In genomic region chr5:28093874-28094273, GRCm38 (mm10) we compare ENCODE assay signal across 8 mouse cellular contexts. TPM values are rescaled to one million over a fixed set of nuclear protein-coding genes. Genes with fewer than 3 reads are reported as not detected.
DNase-seq lines count a peak whose midpoint lies in the region; ATAC-seq and TF ChIP-seq lines count a peak whose summit lies in the region.

No protein-coding gene starts in this region.

- no peaks in the 10 kb centered on the region for H3K36me3 ChIP-seq in embryonic facial prominence, embryonic 12.5 days
- H3K36me3 ChIP-seq in heart, postnatal 0 days (replicated peaks; ENCODE audit: control insufficient read depth, insufficient read depth, low read length): no peaks in the 10 kb centered on the region
- no peaks in the 10 kb centered on the region for H3K36me3 ChIP-seq in liver, postnatal 0 days (replicated peaks; ENCODE audit: insufficient read depth, low read length)
- no peaks in the 10 kb centered on the region for H3K36me3 ChIP-seq in neural tube, embryonic 15.5 days

- TF ChIP-seq CTCF in heart, postnatal 0 days (IDR thresholded peaks at IDR 0.05; ENCODE audit: low read depth): peak; percentile 88
- TF ChIP-seq CTCF in liver, postnatal 0 days (IDR thresholded peaks at IDR 0.05; ENCODE audit: low read depth): peak; percentile 93

- no peaks in the 10 kb centered on the region for H3K27me3 ChIP-seq in embryonic facial prominence, embryonic 12.5 days
- no peaks in the 10 kb centered on the region for H3K27me3 ChIP-seq in heart, postnatal 0 days (ENCODE audit: control insufficient read depth, insufficient read depth, low read length)
- no peaks in the 10 kb centered on the region for H3K27me3 ChIP-seq in liver, postnatal 0 days (ENCODE audit: insufficient read depth, low read length)
- no peaks in the 10 kb centered on the region for H3K27me3 ChIP-seq in neural tube, embryonic 15.5 days (replicated peaks)

- H3K27ac ChIP-seq in embryonic facial prominence, embryonic 12.5 days: no peak overlapping the region
- no peak overlapping the region for H3K27ac ChIP-seq in heart, postnatal 0 days (ENCODE audit: low read depth)
- H3K27ac ChIP-seq in liver, postnatal 0 days (ENCODE audit: low read depth): no peak overlapping the region
- no peak overlapping the region for H3K27ac ChIP-seq in neural tube, embryonic 15.5 days (replicated peaks)

- H3K9ac ChIP-seq in embryonic facial prominence, embryonic 12.5 days: no peak overlapping the region
- no peak overlapping the region for H3K9ac ChIP-seq in heart, postnatal 0 days (replicated peaks; ENCODE audit: low read depth, low read length)
- H3K9ac ChIP-seq in liver, postnatal 0 days (replicated peaks): no peak overlapping the region
- H3K9ac ChIP-seq in neural tube, embryonic 15.5 days (replicated peaks): no peak overlapping the region

- ATAC-seq in embryonic facial prominence, embryonic 12.5 days (ENCODE audit: insufficient number of reproducible peaks, insufficient read depth, low FRiP score, low TSS enrichment): peak; percentile 30; the same call in 1 of the 2 replicates
- peak; percentile 33; the same call in 1 of the 2 replicates for ATAC-seq in heart, postnatal 0 days (ENCODE audit: insufficient read depth, low read depth)
- ATAC-seq in liver, postnatal 0 days: peak; percentile 35; the same call in 1 of the 2 replicates
- peak; percentile 35; the same call in 1 of the 2 replicates for ATAC-seq in neural tube, embryonic 15.5 days (ENCODE audit: low FRiP score)

- H3K4me1 ChIP-seq in embryonic facial prominence, embryonic 12.5 days: no peaks in the 10 kb centered on the region
- no peaks in the 10 kb centered on the region for H3K4me1 ChIP-seq in heart, postnatal 0 days (ENCODE audit: control insufficient read depth, insufficient read depth)
- H3K4me1 ChIP-seq in liver, postnatal 0 days (ENCODE audit: insufficient read depth): no peaks in the 10 kb centered on the region
- no peaks in the 10 kb centered on the region for H3K4me1 ChIP-seq in neural tube, embryonic 15.5 days

- peak; percentile 68 for DNase-seq in A20 (ENCODE audit: low read depth, low spot score)
- DNase-seq in adrenal gland, postnatal 14 days: peak; percentile 91
- peak; percentile 29 for DNase-seq in heart, postnatal 0 days (ENCODE audit: low spot score)
- peak; percentile 73 for DNase-seq in kidney, postnatal 14 days
- DNase-seq in liver, postnatal 0 days: peak; percentile 86
- peak; percentile 9 for DNase-seq in telencephalon, adult 2 months (ENCODE audit: low read depth, low spot score)

- no peaks in the 10 kb centered on the region for H3K9me3 ChIP-seq in embryonic facial prominence, embryonic 12.5 days
- H3K9me3 ChIP-seq in heart, postnatal 0 days (replicated peaks; ENCODE audit: control insufficient read depth, low read length): no peaks in the 10 kb centered on the region
- no peaks in the 10 kb centered on the region for H3K9me3 ChIP-seq in liver, postnatal 0 days (ENCODE audit: low read length)
- no peaks in the 10 kb centered on the region for H3K9me3 ChIP-seq in neural tube, embryonic 15.5 days (replicated peaks)

- TF ChIP-seq EP300 in heart, postnatal 0 days (IDR thresholded peaks at IDR 0.05; ENCODE audit: low read depth): no peak
- no peak for TF ChIP-seq EP300 in liver, postnatal 0 days (IDR thresholded peaks at IDR 0.05; ENCODE audit: low read depth)

- no peak overlapping the region for H3K4me3 ChIP-seq in embryonic facial prominence, embryonic 12.5 days
- no peak overlapping the region for H3K4me3 ChIP-seq in heart, postnatal 0 days (ENCODE audit: low read depth, low read length)
- H3K4me3 ChIP-seq in liver, postnatal 0 days (ENCODE audit: low read depth, low read length): no peak overlapping the region
- H3K4me3 ChIP-seq in neural tube, embryonic 15.5 days (replicated peaks): no peak overlapping the region

- 20% methylated on average over 4 of the region's 4 CpGs for WGBS in embryonic facial prominence, embryonic 12.5 days
- 28% methylated on average over 4 of the region's 4 CpGs for WGBS in heart, postnatal 0 days
- 0% methylated on average over 3 of the region's 4 CpGs for WGBS in liver, postnatal 0 days (ENCODE audit: insufficient replicate concordance)
- WGBS in neural tube, embryonic 15.5 days: 25% methylated on average over 4 of the region's 4 CpGs

- no peak overlapping the region for H3K4me2 ChIP-seq in embryonic facial prominence, embryonic 12.5 days (replicated peaks)
- no peak overlapping the region for H3K4me2 ChIP-seq in heart, postnatal 0 days (ENCODE audit: low read depth, low read length)
- H3K4me2 ChIP-seq in liver, postnatal 0 days (ENCODE audit: low read depth, low read length): no peak overlapping the region
- H3K4me2 ChIP-seq in neural tube, embryonic 15.5 days: no peak overlapping the region

RNA-seq across cellular contexts. Expression of gene Insig1, which starts 22.7 kb away (rescaled TPM):
- 46.2 and 66.1 TPM in 2 replicates for total RNA-seq in adrenal gland, postnatal 14 days (2021)
- 64.3 and 73.5 TPM in 2 replicates for polyA plus RNA-seq in embryonic facial prominence, embryonic 12.5 days (2016; fragmentation: Nextera tagmentation; extraction: Ambion mirVana)
- total RNA-seq in heart, postnatal 0 days (2014; rRNA removed; ENCODE audit: low replicate concordance): 49.9 and 57.2 TPM in 2 replicates
- 20.9 and 22.6 TPM in 2 replicates for polyA plus RNA-seq in heart, postnatal 0 days (2015; fragmentation: Nextera tagmentation; extraction: Ambion mirVana)
- polyA plus RNA-seq in liver, postnatal 0 days (2015; fragmentation: Nextera tagmentation; extraction: Ambion mirVana): 36.3 and 40.3 TPM in 2 replicates
- 62.8 and 71.6 TPM in 2 replicates for polyA plus RNA-seq in neural tube, embryonic 15.5 days (2015; fragmentation: Nextera tagmentation; extraction: Ambion mirVana)

Comparison
In these comparisons a context has a peak if more than half of its experiments do, and no peak if none do; other contexts are left out.
1. DNase-seq: peak in every context shown above with its lines; median percentile 91 in adrenal gland, postnatal 14 days; 86 in liver, postnatal 0 days; 73 in kidney, postnatal 14 days; 68 in A20; 29 in heart, postnatal 0 days; 9 in telencephalon, adult 2 months.